Mouse (Mus musculus): ENCODE measurements around the gene Adgrb3. TPM values are rescaled to one million over a fixed set of nuclear protein-coding genes. Genes with fewer than 3 reads are reported as not detected.

Gene Adgrb3
- polyA plus RNA-seq, 1 experiment from 2014 or later: 0.26 TPM

DNA sequence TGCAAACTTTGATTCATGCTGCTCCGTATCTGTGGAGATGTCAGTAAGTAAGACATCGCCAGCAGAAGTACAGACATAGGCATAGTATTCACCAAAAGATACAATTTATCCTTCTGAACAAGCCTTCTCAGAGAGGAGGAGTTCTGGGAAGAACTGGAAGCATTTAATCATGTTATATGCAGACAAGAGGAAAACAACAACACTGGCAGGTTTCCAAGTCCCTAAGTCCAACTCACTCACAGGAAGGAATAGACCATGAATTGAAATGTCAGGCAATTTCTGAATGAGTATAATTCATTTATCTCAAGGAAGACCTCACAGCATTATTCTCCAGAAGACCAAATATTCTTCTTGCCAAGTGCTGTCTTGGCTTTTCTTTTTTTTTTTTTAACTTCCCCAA is 408.8 kb downstream of the Adgrb3 start:
- H3K36me3 ChIP-seq: no peaks in the 10 kb centered on the region
- no peak overlapping the region for H3K27ac ChIP-seq (ENCODE audit: poor library complexity, severe bottlenecking)
- 75% methylated on average over 2 of the region's 2 CpGs for WGBS
- no peak overlapping the region for H3K4me3 ChIP-seq
- H3K27me3 ChIP-seq (replicated peaks): no peaks in the 10 kb centered on the region
- no peak for ATAC-seq (ENCODE audit: insufficient number of reproducible peaks, low FRiP score)
- no peaks in the 10 kb centered on the region for H3K4me1 ChIP-seq (replicated peaks)
- 0 out of 2 replicates have a peak, but pooled peaks cover 2% of the 10 kb centered on the region for H3K9me3 ChIP-seq (replicated peaks)
- H3K9ac ChIP-seq: no peak overlapping the region
- H3K4me2 ChIP-seq: no peak overlapping the region

DNA sequence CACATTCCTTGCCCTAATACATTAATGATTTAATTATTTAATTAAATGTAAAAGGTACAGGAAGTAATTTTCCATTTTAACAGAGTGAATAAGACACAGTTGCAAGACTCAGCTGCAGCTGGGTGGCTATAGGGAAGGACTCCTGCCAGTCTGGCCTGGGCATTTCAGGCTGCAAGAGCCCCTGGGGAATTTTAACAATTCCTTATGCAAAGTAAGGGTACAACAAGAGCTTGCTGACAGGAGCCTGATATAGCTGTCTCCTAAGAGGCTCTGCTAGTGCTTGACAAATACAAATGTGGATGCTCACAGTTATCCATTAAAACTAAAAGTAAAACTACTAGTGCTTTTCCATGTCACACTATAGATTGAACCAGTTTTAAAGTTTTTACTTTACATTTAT is 410.1 kb downstream of the Adgrb3 start:
- no peaks in the 10 kb centered on the region for H3K27me3 ChIP-seq (replicated peaks)
- no peaks in the 10 kb centered on the region for H3K4me1 ChIP-seq (replicated peaks)
- 0 out of 2 replicates have a peak, but pooled peaks cover 2% of the 10 kb centered on the region for H3K9me3 ChIP-seq (replicated peaks)
- no peak overlapping the region for H3K9ac ChIP-seq
- no peak overlapping the region for H3K27ac ChIP-seq (ENCODE audit: poor library complexity, severe bottlenecking)
- H3K4me3 ChIP-seq: no peak overlapping the region
- no peak for ATAC-seq (ENCODE audit: insufficient number of reproducible peaks, low FRiP score)
- H3K4me2 ChIP-seq: no peak overlapping the region
- H3K36me3 ChIP-seq: no peaks in the 10 kb centered on the region

DNA sequence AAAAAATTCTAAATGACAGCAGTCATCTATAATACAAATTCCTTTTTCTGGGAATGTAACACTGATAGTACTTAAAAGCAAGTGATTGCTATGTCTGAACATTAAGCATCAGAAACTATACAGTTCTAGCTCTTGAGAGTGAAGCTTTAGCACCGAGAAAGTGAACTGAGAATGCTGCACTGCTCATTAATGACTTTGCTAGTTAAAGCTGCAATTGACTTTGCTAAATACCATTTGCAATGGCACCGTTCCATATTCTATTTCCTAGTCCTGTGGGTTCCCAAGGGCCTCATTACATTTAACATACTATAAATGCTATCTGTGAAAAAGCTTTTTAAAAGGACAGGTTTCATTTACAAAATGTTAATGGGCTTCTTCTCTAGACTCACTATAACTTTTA is 414.4 kb downstream of the Adgrb3 start:
- Histone ChIP-seq H3K4me3 (no peak overlapping the region), H3K9ac (no peak overlapping the region)
- 81% methylated on average over 2 of the region's 2 CpGs for whole genome bisulfite sequencing

DNA sequence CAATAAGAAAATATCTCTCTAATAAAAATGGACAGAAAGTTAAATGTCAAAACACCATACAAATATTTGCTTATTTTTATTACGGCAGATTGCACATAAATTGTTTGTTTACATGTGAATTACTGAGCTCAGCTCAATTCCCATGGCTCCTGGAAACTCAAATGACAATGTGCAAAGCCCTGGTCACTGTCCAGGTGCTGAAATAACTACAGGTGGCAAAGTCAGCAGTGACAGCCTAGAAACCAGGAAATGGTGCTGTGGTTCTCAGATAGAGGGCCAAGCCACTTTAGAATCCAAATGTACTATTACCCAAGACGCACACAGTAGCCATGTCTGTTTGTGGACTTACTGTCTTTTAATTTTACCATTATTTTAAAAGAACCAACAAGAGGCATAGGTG is 465.3 kb downstream of the Adgrb3 start:
- Histone ChIP-seq H3K4me3 (no peak overlapping the region), H3K36me3 (no peaks in the 10 kb centered on the region), H3K9me3 (replicated peaks) (no peaks in the 10 kb centered on the region), H3K4me1 (replicated peaks) (no peaks in the 10 kb centered on the region), H3K4me2 (no peak overlapping the region), H3K27ac (ENCODE audit: poor library complexity, severe bottlenecking) (no peak overlapping the region), H3K9ac (no peak overlapping the region), H3K27me3 (replicated peaks) (no peaks in the 10 kb centered on the region)
- WGBS: 76% methylated on average over 2 of the region's 2 CpGs
- no peak for ATAC-seq (ENCODE audit: insufficient number of reproducible peaks, low FRiP score)

More for the DNA sequence above, 414.4 kb downstream of the Adgrb3 start:
- H3K4me2 ChIP-seq: no peak overlapping the region
- no peaks in the 10 kb centered on the region for H3K4me1 ChIP-seq (replicated peaks)
- H3K36me3 ChIP-seq: no peaks in the 10 kb centered on the region
- H3K27me3 ChIP-seq (replicated peaks): no peaks in the 10 kb centered on the region
- no peak overlapping the region for H3K27ac ChIP-seq (ENCODE audit: poor library complexity, severe bottlenecking)
- H3K9me3 ChIP-seq (replicated peaks): peaks cover 9% of the 10 kb centered on the region; the same call in 1 of the 2 replicates
- no peak for ATAC-seq (ENCODE audit: insufficient number of reproducible peaks, low FRiP score)

DNA sequence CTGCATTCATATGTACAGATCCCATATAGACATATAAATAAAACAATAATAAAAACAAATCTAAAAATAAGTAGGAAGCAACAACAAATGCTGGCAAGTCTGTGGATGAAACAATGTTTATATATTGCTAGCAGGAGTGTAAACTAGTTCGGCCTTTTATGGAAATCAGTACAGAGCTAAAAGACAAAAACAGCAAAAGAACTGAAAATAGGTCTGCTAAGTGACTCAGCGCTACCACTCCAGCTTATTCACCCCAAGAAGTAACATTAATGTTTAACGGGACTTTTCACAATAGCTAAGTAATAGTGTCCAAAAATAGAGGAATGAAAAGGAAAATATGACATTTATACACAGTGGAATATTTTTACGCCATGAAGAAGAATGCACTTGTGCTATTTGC is 471.0 kb downstream of the Adgrb3 start:
- no peaks in the 10 kb centered on the region for H3K36me3 ChIP-seq
- no peak for ATAC-seq (ENCODE audit: insufficient number of reproducible peaks, low FRiP score)
- no peak overlapping the region for H3K4me3 ChIP-seq
- H3K4me1 ChIP-seq (replicated peaks): no peaks in the 10 kb centered on the region
- H3K9me3 ChIP-seq (replicated peaks): 0 out of 2 replicates have a peak, but pooled peaks cover 4% of the 10 kb centered on the region
- H3K9ac ChIP-seq: no peak overlapping the region
- H3K4me2 ChIP-seq: no peak overlapping the region
- H3K27ac ChIP-seq (ENCODE audit: poor library complexity, severe bottlenecking): no peak overlapping the region
- no peaks in the 10 kb centered on the region for H3K27me3 ChIP-seq (replicated peaks)
- 83% methylated on average over 4 of the region's 4 CpGs for WGBS

DNA sequence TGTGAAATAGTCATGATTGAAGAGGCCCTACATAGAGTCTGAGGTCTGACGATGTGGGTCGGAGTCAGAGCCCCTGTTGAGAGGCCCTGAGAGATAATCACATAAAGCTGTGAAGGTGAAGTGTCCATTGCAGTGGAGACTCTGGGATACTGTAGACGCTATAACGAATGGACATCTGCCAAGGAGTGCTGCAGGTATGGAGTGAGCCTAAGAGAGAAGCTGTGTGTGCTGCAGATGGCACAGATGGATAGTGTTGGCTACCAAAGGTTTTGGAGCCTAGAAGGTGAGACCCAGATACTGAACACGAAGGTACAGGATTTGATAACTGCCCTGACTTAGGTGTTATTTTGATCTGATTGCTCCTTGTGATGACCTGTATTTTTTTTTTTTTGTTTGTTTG is 474.0 kb downstream of the Adgrb3 start:
- 79% methylated on average over 5 of the region's 5 CpGs for WGBS
- no peak overlapping the region for H3K27ac ChIP-seq (ENCODE audit: poor library complexity, severe bottlenecking)
- H3K36me3 ChIP-seq: no peaks in the 10 kb centered on the region
- no peak overlapping the region for H3K9ac ChIP-seq
- H3K4me2 ChIP-seq: no peak overlapping the region
- no peak overlapping the region for H3K4me3 ChIP-seq
- no peaks in the 10 kb centered on the region for H3K4me1 ChIP-seq (replicated peaks)
- H3K27me3 ChIP-seq (replicated peaks): no peaks in the 10 kb centered on the region
- H3K9me3 ChIP-seq (replicated peaks): 0 out of 2 replicates have a peak, but pooled peaks cover 4% of the 10 kb centered on the region
- no peak for ATAC-seq (ENCODE audit: insufficient number of reproducible peaks, low FRiP score)

DNA sequence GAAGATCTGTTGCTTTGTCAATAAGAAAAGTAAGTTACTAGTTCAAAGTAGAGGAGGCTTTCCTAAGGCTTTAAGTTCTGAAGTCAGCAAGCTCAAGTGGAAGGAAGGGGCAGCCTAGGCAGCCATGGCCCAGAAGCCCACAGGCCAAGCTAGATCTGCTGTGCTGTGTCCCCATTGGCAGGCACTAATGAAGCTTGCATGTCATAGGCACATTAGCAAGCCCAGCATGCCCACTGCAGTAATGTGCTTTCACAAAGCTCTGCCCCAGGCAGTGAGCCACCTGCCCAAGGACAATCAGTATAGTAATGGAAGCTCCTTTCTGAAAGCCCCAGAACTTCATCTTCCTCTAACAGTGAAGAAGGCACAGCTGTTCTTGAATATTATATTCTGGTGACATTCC is 484.6 kb downstream of the Adgrb3 start:
- H3K27ac ChIP-seq (ENCODE audit: poor library complexity, severe bottlenecking): no peak overlapping the region
- peaks cover 4% of the 10 kb centered on the region; the same call in 1 of the 2 replicates for H3K9me3 ChIP-seq (replicated peaks)
- H3K9ac ChIP-seq: no peak overlapping the region
- ATAC-seq (ENCODE audit: insufficient number of reproducible peaks, low FRiP score): no peak
- no peaks in the 10 kb centered on the region for H3K27me3 ChIP-seq (replicated peaks)
- H3K4me3 ChIP-seq: no peak overlapping the region
- no peak overlapping the region for H3K4me2 ChIP-seq
- no peaks in the 10 kb centered on the region for H3K4me1 ChIP-seq (replicated peaks)
- no peaks in the 10 kb centered on the region for H3K36me3 ChIP-seq

DNA sequence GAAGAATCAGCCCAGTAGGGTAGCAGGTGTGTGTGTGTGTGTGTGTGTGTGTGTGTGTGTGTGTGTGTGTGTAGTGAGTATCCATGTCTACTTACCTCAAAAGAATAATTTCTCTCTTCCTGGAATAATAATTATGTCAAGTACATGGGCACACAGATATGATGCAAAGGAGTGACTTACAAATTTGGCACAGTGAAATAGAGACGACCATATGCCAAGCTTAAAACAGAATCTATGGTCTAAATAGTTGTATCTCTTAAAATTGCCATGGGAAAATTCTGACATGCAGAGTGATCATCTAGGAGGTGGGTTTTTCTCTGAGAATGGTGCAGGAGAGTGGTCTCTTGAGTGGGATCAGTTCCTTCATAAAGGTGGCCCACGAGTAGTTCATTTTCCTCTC is 504.1 kb downstream of the Adgrb3 start:
- no peak overlapping the region for H3K9ac ChIP-seq
- ATAC-seq (ENCODE audit: insufficient number of reproducible peaks, low FRiP score): no peak
- H3K4me1 ChIP-seq (replicated peaks): no peaks in the 10 kb centered on the region
- H3K27ac ChIP-seq (ENCODE audit: poor library complexity, severe bottlenecking): no peak overlapping the region
- no peak overlapping the region for H3K4me2 ChIP-seq
- H3K27me3 ChIP-seq (replicated peaks): no peaks in the 10 kb centered on the region
- no peaks in the 10 kb centered on the region for H3K36me3 ChIP-seq
- H3K9me3 ChIP-seq (replicated peaks): 0 out of 2 replicates have a peak, but pooled peaks cover 4% of the 10 kb centered on the region
- 56% methylated on average over 2 of the region's 2 CpGs for WGBS
- H3K4me3 ChIP-seq: no peak overlapping the region

DNA sequence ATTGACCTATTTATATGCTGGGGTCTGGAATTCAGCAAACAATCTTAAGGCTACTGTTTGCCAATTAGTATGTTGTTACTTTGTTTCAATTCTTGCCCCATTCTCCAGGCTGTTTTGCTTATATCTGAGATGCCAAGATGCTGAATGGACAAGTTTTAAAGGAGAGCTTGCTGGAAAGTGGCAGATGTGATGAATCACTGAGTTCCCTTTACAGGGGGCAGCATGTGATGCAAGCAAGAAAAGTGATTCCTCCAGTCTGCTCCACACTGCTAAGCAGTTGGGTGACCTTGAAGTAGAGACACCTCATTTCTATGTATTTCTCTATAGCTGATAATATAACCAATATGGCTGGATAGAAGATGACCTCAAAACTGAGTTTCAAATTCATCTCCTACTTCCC is 512.4 kb downstream of the Adgrb3 start:
- Histone ChIP-seq H3K9me3 (replicated peaks) (no peaks in the 10 kb centered on the region), H3K27ac (ENCODE audit: poor library complexity, severe bottlenecking) (no peak overlapping the region), H3K4me2 (no peak overlapping the region), H3K4me1 (replicated peaks) (no peaks in the 10 kb centered on the region), H3K27me3 (replicated peaks) (no peaks in the 10 kb centered on the region), H3K4me3 (no peak overlapping the region), H3K9ac (no peak overlapping the region), H3K36me3 (no peaks in the 10 kb centered on the region)
- no peak for ATAC-seq (ENCODE audit: insufficient number of reproducible peaks, low FRiP score)

DNA sequence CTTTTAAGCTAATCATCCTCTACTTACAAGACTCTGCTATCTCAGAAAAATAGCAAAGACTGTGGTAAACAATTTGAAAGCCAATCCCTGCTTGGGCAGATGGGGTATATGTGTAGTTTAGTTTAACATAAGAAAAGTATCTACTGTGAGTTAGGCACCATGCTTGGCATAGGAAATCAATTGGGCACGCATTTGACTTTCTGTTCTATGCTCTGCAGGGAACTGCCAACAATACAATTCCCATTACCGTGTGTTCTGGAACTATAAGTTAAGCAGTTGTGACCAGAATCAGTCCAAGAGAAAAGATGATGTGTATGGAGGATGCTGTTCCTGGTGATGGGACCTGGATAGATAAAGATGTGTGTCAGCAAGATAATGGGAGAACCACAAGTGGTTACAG is 517.2 kb downstream of the Adgrb3 start:
- H3K9me3 ChIP-seq (replicated peaks): no peaks in the 10 kb centered on the region
- H3K27me3 ChIP-seq (replicated peaks): no peaks in the 10 kb centered on the region
- H3K4me1 ChIP-seq (replicated peaks): no peaks in the 10 kb centered on the region
- no peak for ATAC-seq (ENCODE audit: insufficient number of reproducible peaks, low FRiP score)
- no peak overlapping the region for H3K9ac ChIP-seq
- H3K36me3 ChIP-seq: no peaks in the 10 kb centered on the region
- WGBS: 75% methylated on average over 2 of the region's 2 CpGs
- H3K4me3 ChIP-seq: no peak overlapping the region
- H3K27ac ChIP-seq (ENCODE audit: poor library complexity, severe bottlenecking): no peak overlapping the region
- H3K4me2 ChIP-seq: no peak overlapping the region

DNA sequence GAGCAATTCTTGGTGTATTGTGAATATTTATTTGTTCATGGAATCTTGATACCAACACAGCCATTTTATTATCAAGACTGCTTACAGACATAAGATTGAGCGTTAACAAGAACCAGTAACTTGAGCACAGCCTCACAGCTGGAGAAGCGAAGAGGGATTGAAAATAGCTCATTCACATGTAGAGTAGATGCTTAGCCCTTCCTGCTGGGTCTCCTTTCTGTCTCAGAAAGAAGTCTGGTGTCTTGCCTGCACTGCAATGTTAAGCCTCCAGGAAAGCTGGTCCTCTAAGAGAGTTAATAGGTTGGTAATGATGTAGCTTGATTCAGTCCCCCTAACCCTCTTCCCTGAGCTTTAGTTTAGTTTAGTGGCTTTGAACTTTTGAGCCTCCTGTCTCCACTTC is 519.4 kb downstream of the Adgrb3 start:
- Histone ChIP-seq H3K4me1 (replicated peaks) (no peaks in the 10 kb centered on the region), H3K27ac (ENCODE audit: poor library complexity, severe bottlenecking) (no peak overlapping the region), H3K9me3 (replicated peaks) (no peaks in the 10 kb centered on the region), H3K4me2 (no peak overlapping the region), H3K36me3 (no peaks in the 10 kb centered on the region), H3K27me3 (replicated peaks) (no peaks in the 10 kb centered on the region), H3K9ac (no peak overlapping the region), H3K4me3 (no peak overlapping the region)
- no peak for ATAC-seq (ENCODE audit: insufficient number of reproducible peaks, low FRiP score)
- 40% methylated on average over 2 of the region's 2 CpGs for WGBS

DNA sequence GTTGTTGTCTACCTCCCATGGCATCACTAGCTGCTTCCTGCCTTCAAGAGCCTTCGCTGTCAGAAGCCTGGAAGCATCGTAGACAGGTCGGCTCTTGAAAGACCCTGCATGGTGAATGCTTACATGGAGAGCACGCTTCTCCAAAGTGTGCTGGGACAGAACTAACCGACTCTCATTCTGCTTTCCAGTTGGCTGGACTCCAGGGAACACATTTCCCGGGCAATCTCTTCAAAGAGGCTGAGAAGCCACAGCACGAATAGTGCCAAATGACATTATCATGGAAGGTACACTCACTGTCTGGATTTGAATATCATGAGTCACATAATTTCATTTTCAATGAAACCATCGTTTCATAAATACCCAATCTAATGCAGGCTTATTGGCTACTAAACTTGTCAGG is 548.0 kb downstream of the Adgrb3 start:
- 76% methylated on average over 8 of the region's 8 CpGs for WGBS
- H3K27me3 ChIP-seq (replicated peaks): no peaks in the 10 kb centered on the region
- ATAC-seq (ENCODE audit: insufficient number of reproducible peaks, low FRiP score): no peak

More for the DNA sequence above, 548.0 kb downstream of the Adgrb3 start:
- H3K36me3 ChIP-seq: no peaks in the 10 kb centered on the region
- no peaks in the 10 kb centered on the region for H3K4me1 ChIP-seq (replicated peaks)
- no peak overlapping the region for H3K4me3 ChIP-seq
- no peak overlapping the region for H3K4me2 ChIP-seq
- H3K27ac ChIP-seq (ENCODE audit: poor library complexity, severe bottlenecking): no peak overlapping the region
- H3K9ac ChIP-seq: no peak overlapping the region
- no peaks in the 10 kb centered on the region for H3K9me3 ChIP-seq (replicated peaks)

All from heart, embryonic 12.5 days (tissue).